Mouse (Mus musculus): ENCODE data around the gene Gbp2b.
"Not testable (repeated sequence)": the region's sequence is repeated elsewhere in the genome, so short reads cannot be mapped to it uniquely, and the experiment has no call there.

The Gbp2b gene

DNA sequence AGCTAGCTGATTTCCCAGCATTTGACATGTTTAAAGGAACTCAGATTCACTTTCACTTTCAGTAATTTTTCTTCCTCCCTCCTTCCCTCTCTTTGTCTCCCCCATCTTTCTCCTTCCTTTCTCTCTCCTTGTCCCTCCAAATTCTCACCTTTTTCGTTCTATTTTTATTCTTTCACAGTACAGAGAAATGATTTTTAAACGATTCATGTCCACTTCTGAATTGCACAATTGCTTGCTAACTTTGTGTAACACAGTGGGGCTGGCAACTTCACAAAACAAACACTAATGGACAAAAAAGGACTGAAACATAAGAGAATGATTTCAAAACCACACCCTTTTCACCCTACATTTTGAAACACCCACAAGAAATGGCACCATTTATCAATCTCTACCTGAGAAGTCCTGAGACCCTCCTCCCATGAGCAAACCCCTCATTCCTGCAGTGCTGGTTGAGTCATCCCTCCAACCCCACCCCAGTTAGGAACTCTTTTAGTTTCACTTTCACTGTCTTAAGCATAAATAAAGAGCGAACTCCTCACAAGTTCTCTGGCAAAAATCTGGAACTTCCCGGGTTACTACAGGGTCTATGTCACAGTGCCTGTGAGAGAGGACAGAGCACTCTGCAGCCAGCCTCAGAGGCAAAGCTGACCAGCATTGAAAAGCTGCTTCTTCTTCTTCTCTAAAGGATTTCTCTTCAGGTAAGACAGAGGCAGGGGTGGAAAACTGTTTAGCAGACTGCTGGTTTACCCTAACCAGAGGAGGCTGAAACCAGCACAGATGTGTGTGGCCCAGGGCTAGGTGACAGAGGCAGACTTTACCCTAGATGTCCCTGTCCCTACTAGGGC is 25.7 kb downstream of the Gbp2b start, which contains the start of gene Gbp2:
Gene Gbp2 (plus strand): TSS at position 492 of the 845 bp plus-strand sequence.
- no peak for DNase-seq (ENCODE audit: low read depth, low spot score)

DNA sequence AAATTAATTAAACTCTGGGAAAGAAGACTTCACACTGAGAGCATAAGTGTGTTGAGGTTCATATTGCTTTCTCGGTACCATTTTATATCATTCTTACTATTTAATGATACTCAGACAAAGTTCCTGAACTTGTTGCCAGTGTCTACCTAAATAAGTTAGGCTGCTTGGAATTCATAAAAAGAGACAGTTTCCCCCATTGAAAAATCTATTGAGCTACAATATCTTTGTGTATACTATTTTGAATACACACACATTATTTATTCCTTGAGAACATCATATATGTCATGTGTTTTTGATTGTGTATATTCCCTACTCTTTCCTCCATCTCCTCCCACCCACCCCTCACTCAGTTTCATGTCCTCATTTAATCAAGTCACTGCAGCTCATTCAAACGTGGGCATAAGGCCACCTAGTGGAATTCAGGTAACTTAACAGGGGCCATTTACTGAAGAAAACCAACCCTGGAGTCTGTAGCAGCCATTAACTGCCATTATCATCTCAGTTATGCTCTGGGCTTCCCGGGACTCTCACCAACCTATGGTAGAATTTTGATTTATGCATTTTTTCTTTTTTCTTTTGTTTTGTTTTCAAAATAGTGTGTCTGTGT is 26.4 kb downstream of the Gbp2b start:
- no peak for DNase-seq (ENCODE audit: low read depth, low spot score)

DNA sequence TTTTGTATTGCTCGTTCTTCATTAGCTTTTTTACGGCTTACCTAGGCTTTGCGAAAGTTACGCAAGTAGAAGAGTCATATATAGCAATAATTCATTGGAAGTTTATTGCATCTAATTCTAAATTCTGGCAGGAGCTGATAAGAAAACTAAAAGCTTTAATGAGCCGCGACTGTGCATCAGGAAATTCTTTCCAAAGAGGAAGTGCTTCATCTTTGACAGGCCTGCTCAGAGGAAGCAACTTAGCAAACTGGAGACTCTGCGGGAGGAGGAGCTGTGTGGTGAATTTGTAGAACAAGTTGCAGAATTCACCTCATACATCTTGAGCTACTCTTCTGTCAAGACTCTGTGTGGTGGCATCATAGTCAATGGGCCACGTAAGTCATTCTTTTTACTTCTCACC is 35.7 kb downstream of the Gbp2b start:
- DNase-seq (ENCODE audit: low read depth, low spot score) = no peak

DNA sequence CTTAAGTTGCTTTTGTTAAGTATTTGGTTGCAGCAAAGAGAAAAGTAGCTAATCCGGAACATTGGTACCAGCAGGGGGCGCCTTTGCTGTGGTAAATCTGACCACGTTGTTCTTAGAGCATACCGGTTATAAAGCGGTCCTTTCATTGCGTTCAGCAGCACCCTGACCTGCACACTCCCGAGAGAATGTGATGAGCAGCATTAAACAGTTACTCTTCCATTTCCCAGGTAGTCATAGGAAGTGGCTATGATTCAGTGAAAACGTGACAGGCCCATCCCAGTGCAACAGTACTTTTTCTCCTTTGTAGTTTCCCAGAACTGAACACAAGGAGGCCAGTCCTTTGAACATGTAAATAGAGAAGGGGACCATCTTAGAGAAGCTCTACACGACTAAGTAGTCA is 45.6 kb downstream of the Gbp2b start:
- DNase-seq (ENCODE audit: low read depth, low spot score) = peak; percentile 2

DNA sequence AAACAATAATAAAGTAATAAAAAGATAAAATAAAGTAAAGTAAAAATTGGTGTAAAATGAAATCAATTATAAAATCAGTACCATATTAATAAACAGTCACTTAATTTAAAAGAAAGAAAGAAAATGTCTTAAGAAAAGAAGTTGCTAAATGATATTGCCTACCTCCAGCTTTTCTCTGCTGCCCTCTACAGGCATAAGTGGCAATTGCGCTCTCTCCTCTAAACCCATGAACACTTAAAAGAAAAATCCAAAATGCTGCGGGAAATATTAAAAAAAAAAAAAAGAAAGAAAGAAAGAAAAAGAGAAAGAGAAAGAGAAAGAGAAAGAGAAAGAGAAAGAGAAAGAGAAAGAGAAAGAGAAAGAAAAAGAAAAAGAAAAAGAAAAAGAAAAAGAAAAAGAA is 51.3 kb downstream of the Gbp2b start:
- peak; percentile 9 for DNase-seq (ENCODE audit: low read depth, low spot score)

DNA sequence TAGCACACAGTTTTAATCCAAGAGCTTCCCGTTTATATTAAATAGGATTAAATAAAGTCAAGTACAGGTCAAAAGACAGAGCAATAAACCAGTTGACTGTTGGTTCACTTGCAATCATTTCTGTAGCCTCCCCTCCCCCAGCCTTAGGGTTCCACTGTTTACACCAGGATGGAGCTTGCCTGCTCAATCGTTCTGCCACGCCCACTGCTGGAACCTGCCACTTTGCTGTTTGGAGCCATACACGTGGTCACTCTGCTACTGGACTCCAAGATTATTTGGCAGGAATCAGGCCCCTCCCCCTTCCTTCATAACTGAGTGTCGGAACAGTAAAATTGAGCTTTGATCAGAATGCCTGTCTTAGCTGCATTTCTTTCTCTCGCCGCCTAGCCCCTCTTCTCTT is 53.2 kb downstream of the Gbp2b start:
- not testable (repeated sequence) for DNase-seq (ENCODE audit: low read depth, low spot score)

DNA sequence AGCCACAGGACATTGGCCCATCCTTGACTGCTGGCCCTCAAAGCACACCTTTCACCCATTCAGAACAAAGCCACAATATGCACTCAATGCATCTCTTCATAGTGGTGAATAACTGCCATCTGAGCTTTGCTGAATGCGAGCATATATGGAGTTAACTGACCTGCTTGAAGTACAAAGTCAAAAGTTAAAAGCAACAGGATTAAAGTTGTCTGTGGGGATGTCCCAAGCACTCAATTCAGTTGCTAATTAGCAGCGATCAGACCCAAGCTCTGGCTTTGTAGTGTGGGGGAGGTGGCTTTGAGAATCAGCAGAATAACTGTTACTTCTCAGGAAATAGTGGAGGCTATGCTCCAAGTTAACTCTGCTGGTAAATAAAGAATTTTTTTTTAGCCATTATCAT is 55.6 kb downstream of the Gbp2b start:
- no peak for DNase-seq (ENCODE audit: low read depth, low spot score)

DNA sequence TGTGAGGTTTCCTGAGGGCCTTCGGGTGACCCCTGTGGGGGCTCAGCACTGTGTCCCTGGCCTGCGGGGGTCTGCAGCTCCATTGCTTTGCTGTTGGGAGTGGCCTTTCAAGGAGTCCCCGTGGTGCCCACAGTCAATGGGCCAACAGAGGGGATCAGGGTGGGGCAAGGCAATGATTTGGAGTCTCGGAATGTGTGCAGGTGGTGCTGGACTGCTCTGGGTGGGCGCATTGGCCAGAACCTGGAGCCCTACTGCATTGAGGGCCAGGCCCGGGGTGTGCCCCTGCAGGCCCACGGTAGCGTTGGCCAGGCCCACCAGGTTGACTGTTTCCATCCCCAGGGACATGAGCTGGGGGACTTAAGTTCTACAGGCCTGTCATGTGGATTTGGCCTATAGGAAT is 70.1 kb downstream of the Gbp2b start:
- no peak for DNase-seq (ENCODE audit: low read depth, low spot score)

Measured in c-Kit-negative CD71-positive TER-119-positive erythroid progenitor cells, embryonic 14.5 days (primary cell).